Mouse (Mus musculus): ENCODE results near the gene Ece1. TPM values are rescaled to one million over a fixed set of nuclear protein-coding genes. Genes with fewer than 3 reads are reported as not detected.

Gene Ece1
- total and polyA plus RNA-seq, 3 experiments, result 25.3 to 43.8 TPM; not detected in 1

GRCm38 (mm10) chr4:137928813-137929212, 66.8 kb downstream of the Ece1 start:
- Histone ChIP-seq H3K27me3 (ENCODE audit: control insufficient read depth in 1 of 2, insufficient read depth in 2 of 2, low read length in 2 of 2) (no peaks in the 10 kb centered on the region), H3K4me1 (ENCODE audit: control insufficient read depth in 1 of 2, insufficient read depth in 2 of 2, low read length in 2 of 2) (no peaks in the 10 kb centered on the region), H3K79me2 (ENCODE audit: control insufficient read depth, insufficient read depth, low read length, poor library complexity) (no peaks in the 10 kb centered on the region), H3K27ac (ENCODE audit: control insufficient read depth, low read depth, low read length) (no peak overlapping the region), H3K9me3 (replicated peaks; ENCODE audit: insufficient read depth, low read length) (no peaks in the 10 kb centered on the region), H3K36me3 (ENCODE audit: control insufficient read depth in 1 of 2, insufficient read depth in 2 of 2, low read length in 2 of 2) (no peaks in the 10 kb centered on the region), H3K4me3 (ENCODE audit: control insufficient read depth in 1 of 2, insufficient read depth in 1 of 2, low read depth in 2 of 2, low read length in 2 of 2) (no peak overlapping the region), H3K9ac (ENCODE audit: control insufficient read depth, low read depth, low read length, poor library complexity, severe bottlenecking) (no peak overlapping the region)
- TF ChIP-seq GATA1 (IDR thresholded peaks at IDR 0.05; ENCODE audit: low read depth, low read length), result no peak
- TF ChIP-seq MYC (IDR thresholded peaks at IDR 0.05; ENCODE audit: low read depth, low read length), result no peak
- no peak for TF ChIP-seq POLR2AphosphoS5 (IDR thresholded peaks at IDR 0.05; ENCODE audit: borderline replicate concordance, low read depth, low read length)
- no peak for TF ChIP-seq HCFC1 (IDR thresholded peaks at IDR 0.05; ENCODE audit: low read depth, low read length)
- no peak for TF ChIP-seq UBTF (IDR thresholded peaks at IDR 0.05; ENCODE audit: borderline replicate concordance, insufficient read depth, low read depth, low read length)
- no peak for TF ChIP-seq TCF12 (IDR thresholded peaks at IDR 0.05; ENCODE audit: low read depth, low read length)
- TF ChIP-seq ETS1 (IDR thresholded peaks at IDR 0.05; ENCODE audit: low read depth, low read length), result no peak
- TF ChIP-seq NRF1 (IDR thresholded peaks at IDR 0.05; ENCODE audit: insufficient read depth, low read depth, low read length, poor library complexity, severe bottlenecking), result no peak
- TF ChIP-seq POLR2AphosphoS2 (IDR thresholded peaks at IDR 0.05; ENCODE audit: low read length), result no peak
- no peak for TF ChIP-seq USF1 (IDR thresholded peaks at IDR 0.05; ENCODE audit: low read depth, low read length)
- TF ChIP-seq JUND (IDR thresholded peaks at IDR 0.05; ENCODE audit: low read depth, low read length), result no peak
- no peak for TF ChIP-seq EP300 (IDR thresholded peaks at IDR 0.05; ENCODE audit: low read depth in 1 of 2, low read length in 2 of 2)
- no peak for TF ChIP-seq CTCF (IDR thresholded peaks at IDR 0.05 in 2 of 3, conservative IDR thresholded peaks at IDR 0.05 in 1 of 3; ENCODE audit: control insufficient read depth in 1 of 3, insufficient read depth in 1 of 3, low read depth in 2 of 3, low read length in 3 of 3, poor library complexity in 1 of 3, severe bottlenecking in 1 of 3)
- no peak for TF ChIP-seq TBP (IDR thresholded peaks at IDR 0.05; ENCODE audit: low read depth, low read length)
- no peak for DNase-seq (ENCODE audit: low read depth, low spot score)

- no peak overlapping the region for H3K4me3 ChIP-seq (ENCODE audit: control insufficient read depth in 1 of 2, insufficient read depth in 1 of 2, low read depth in 2 of 2, low read length in 2 of 2)
- H3K4me1 ChIP-seq (ENCODE audit: control insufficient read depth in 1 of 2, insufficient read depth in 2 of 2, low read length in 2 of 2), result no peaks in the 10 kb centered on the region
- no peak overlapping the region for H3K27ac ChIP-seq (ENCODE audit: control insufficient read depth, low read depth, low read length)
- H3K9me3 ChIP-seq (replicated peaks; ENCODE audit: insufficient read depth, low read length), result no peaks in the 10 kb centered on the region
- H3K9ac ChIP-seq (ENCODE audit: control insufficient read depth, low read depth, low read length, poor library complexity, severe bottlenecking), result no peak overlapping the region
- no peaks in the 10 kb centered on the region for H3K79me2 ChIP-seq (ENCODE audit: control insufficient read depth, insufficient read depth, low read length, poor library complexity)
- no peak for DNase-seq (ENCODE audit: low read depth, low spot score)
- H3K36me3 ChIP-seq (ENCODE audit: control insufficient read depth in 1 of 2, insufficient read depth in 2 of 2, low read length in 2 of 2), result no peaks in the 10 kb centered on the region
- TF ChIP-seq MXI1 (IDR thresholded peaks at IDR 0.05; ENCODE audit: low read depth, low read length), result no peak
- no peak for TF ChIP-seq USF1 (IDR thresholded peaks at IDR 0.05; ENCODE audit: low read depth, low read length)
- no peak for TF ChIP-seq RAD21 (IDR thresholded peaks at IDR 0.05; ENCODE audit: low read depth, low read length)
- no peaks in the 10 kb centered on the region for H3K27me3 ChIP-seq (ENCODE audit: control insufficient read depth in 1 of 2, insufficient read depth in 2 of 2, low read length in 2 of 2)
Measured at GRCm38 (mm10) chr4:137929341-137930016, 67.4 kb downstream of the Ece1 start.
